Mouse (Mus musculus) kidney, adult 11 months (tissue): ENCODE results near the gene Dpf1.

Experiments
- DNase-seq: peaks from one replicate; pipeline ENCODE4 v3.0.0; 2022

Dpf1 gene

GRCm38 (mm10) chr7:29313051-29313450 lies 9.3 kb downstream of the Dpf1 start:
- no peak for DNase-seq

GRCm38 (mm10) chr7:29313572-29314261 lies 10.0 kb downstream of the Dpf1 start:
- DNase-seq = no peak

- no peak for DNase-seq
Observed at GRCm38 (mm10) chr7:29314844-29315628, 11.3 kb downstream of the Dpf1 start.

GRCm38 (mm10) chr7:29316137-29316734 lies 12.5 kb downstream of the Dpf1 start:
- no peak for DNase-seq

GRCm38 (mm10) chr7:29316976-29317375 lies 13.2 kb downstream of the Dpf1 start:
- no peak for DNase-seq

- no peak for DNase-seq
Observed at GRCm38 (mm10) chr7:29317558-29317957, 13.8 kb downstream of the Dpf1 start.

GRCm38 (mm10) chr7:29318115-29318911 lies 14.6 kb downstream of the Dpf1 start:
- DNase-seq = no peak

- no peak for DNase-seq
Observed at GRCm38 (mm10) chr7:29319337-29320307, 15.9 kb downstream of the Dpf1 start.

- no peak for DNase-seq
Observed at GRCm38 (mm10) chr7:29327087-29327486, 23.3 kb downstream of the Dpf1 start.

GRCm38 (mm10) chr7:29328984-29329383 lies 25.2 kb downstream of the Dpf1 start:
- DNase-seq = no peak

- DNase-seq = no peak
Observed at GRCm38 (mm10) chr7:29334156-29334555, 30.4 kb downstream of the Dpf1 start.

GRCm38 (mm10) chr7:29335276-29335675 lies 31.5 kb downstream of the Dpf1 start:
- DNase-seq = no peak

- no peak for DNase-seq
Observed at GRCm38 (mm10) chr7:29335841-29336671, 32.3 kb downstream of the Dpf1 start.

GRCm38 (mm10) chr7:29336795-29337319 lies 33.1 kb downstream of the Dpf1 start:
- no peak for DNase-seq

- no peak for DNase-seq
Observed at GRCm38 (mm10) chr7:29337766-29338165, 34.0 kb downstream of the Dpf1 start.

GRCm38 (mm10) chr7:29338351-29338919 lies 34.7 kb downstream of the Dpf1 start:
- peak; percentile 51 for DNase-seq

- DNase-seq = no peak
Observed at GRCm38 (mm10) chr7:29338984-29339679, 35.4 kb downstream of the Dpf1 start.

GRCm38 (mm10) chr7:29340247-29340646 lies 36.5 kb downstream of the Dpf1 start:
- no peak for DNase-seq

GRCm38 (mm10) chr7:29340838-29341237 lies 37.1 kb downstream of the Dpf1 start:
- DNase-seq = no peak

- no peak for DNase-seq
Observed at GRCm38 (mm10) chr7:29341722-29342121, 38.0 kb downstream of the Dpf1 start.
